Mouse (Mus musculus) cerebellum, adult 11 months (tissue): Measurements from ENCODE around the gene Mbnl2.

ENCODE experiments used
- DNase-seq: peaks from one replicate; pipeline ENCODE4 v3.0.0; 2022

Mbnl2 gene

DNA sequence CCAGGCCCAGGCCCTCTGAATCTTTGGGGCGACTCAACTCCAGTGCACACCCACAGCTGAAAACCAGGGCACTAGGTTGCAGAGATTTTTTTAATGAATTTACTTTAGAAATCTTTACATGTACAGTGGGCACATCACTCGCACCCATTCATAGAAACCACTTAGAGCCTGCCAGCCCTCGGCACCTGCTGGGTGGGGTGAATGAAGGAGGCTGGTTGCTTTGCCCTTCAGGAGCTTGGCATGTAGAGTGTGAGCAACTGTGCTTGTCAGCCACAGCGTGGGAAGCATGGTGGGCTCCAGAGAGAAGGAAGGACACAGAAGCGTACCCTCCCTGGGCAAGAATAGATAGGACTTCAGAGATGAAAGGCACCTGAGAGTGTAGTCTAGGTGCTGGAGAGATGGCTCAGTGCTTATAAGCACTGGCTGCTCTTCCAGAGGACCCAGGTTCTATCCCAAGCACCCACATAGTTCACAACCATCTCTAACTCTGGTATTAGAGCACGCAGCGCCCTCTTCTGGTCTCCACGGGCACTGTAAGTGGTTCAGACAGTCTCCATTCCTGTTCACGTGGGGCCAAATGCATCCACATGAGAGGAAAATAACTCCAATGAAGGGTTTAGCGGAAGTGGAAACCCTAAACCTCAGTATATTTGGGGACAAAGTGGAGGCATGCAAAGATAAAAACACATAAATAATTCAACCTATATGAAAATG, 114.9 kb downstream of the Mbnl2 start:
- no peak for DNase-seq

- DNase-seq = no peak
Measured at GRCm38 (mm10) chr14:120391701-120392100, 116.2 kb downstream of the Mbnl2 start.

DNA sequence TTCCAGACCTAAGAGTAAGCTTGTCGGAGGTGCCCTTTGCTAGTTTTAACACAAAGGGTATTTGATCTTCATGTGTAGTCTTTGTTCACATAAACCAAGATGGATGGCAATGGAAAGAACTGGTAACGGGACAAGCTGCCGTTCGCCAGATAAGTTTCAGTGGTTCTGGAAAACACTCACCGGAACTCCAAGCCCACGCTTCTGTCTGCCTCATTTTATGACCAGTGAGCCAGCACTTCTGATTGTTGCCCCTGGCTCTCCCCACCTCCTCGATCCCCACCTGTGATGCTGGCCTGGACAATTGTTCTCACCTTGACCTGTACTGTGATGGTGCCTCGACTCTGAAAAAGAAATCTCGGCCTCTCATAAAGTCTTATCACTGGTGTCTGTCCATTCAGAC, 117.0 kb downstream of the Mbnl2 start:
- no peak for DNase-seq

DNA sequence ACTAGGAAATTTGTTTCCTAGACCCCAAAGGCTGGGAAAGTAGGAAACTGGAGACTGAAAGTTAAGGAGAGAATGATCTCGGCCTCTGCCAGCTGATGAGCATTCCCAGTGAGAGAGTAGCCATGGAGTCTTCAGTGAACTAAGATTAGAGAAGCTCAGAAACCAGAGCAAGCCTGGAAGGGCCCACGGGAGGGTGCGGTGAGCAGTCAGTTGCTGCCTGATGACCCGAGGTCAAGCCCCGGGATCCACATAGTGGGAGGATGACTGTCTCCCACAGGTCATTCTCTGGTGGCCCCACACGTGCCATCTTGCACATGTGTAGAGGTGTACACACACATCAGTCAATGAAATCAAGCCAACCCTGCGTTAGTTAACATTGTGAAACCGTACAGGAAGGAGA, 118.0 kb downstream of the Mbnl2 start:
- no peak for DNase-seq

DNA sequence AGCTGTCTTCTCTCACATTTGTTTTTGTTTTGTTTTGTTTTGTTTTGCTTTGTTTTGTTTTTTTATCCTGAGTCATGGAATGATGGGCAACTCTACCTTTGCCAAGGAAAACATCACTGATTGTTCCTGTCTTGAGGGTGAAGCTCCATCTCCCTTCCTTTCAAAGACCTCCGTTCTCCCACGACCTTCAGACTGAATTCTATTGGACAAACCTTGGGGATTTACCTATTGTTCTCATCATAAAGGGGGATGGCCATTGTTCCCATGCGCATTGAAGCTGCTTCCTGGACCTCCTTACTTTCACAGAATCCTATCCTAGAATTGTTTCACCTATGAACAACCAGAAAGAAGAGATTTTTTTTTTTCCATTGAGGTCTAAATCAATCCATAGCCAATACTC, 118.7 kb downstream of the Mbnl2 start:
- DNase-seq = no peak

GRCm38 (mm10) chr14:120394827-120395226, 119.4 kb downstream of the Mbnl2 start:
- no peak for DNase-seq

DNA sequence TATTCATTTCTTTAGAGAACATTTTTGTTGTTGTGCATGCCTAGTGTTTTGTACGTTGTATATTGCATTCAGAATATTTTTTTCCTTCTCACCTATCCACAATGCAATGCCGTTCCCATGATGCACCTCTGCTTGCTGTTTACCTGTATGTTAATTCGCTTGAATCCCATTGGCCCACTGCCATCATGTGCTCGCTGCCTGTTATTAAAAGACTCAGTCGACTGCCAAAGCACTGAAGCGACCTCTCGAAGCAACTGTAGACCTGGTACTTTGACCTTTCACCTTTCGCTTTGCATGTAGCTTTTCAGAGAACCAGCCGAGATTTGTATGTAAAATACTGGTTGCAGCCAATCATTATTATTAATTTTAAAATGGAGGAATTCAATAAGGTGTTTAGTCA, 120.0 kb downstream of the Mbnl2 start:
- no peak for DNase-seq

- DNase-seq = peak; percentile 72
Measured at GRCm38 (mm10) chr14:120397871-120398647, 122.6 kb downstream of the Mbnl2 start.

GRCm38 (mm10) chr14:120399614-120400013, 124.1 kb downstream of the Mbnl2 start:
- DNase-seq = no peak

DNA sequence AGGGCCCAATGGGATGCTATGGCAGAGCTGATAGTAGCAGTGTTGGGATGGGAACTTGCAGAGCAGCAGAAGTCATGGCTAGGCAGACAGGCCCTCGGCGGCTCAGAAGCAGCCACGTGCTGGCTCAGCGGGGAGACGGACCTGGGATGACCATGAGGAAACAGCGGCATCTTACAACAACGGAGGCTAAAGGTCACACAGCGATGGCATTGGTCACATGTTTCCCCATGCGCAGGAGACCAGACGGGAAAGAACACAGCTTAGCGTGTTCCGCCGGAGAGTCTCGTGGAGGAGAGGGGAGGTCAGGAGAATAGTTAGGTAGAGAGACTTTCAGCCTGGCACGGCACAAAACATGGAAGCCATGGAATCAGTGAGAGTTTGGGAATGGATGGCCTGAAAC, 125.7 kb downstream of the Mbnl2 start:
- DNase-seq = no peak

DNA sequence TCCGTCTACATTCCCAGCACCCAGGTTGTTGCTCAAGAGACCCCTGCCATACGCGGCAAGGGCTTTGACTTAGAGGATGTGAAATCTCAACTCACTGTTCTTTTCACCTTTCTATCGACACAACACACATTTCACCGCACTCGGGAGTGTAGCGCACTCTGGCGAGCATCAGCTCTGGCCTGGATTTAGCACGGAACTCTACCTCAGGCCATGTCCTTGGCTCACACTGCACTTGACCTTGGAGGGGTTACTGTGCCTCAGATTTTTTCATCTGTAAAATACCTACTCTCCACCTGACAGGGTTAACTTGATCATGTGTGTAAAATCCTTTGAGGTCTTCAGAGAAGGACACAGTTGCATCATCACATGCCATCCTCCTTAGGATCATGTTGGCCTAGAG, 127.2 kb downstream of the Mbnl2 start:
- DNase-seq = no peak

- no peak for DNase-seq
Measured at GRCm38 (mm10) chr14:120404364-120404763, 128.9 kb downstream of the Mbnl2 start.

DNA sequence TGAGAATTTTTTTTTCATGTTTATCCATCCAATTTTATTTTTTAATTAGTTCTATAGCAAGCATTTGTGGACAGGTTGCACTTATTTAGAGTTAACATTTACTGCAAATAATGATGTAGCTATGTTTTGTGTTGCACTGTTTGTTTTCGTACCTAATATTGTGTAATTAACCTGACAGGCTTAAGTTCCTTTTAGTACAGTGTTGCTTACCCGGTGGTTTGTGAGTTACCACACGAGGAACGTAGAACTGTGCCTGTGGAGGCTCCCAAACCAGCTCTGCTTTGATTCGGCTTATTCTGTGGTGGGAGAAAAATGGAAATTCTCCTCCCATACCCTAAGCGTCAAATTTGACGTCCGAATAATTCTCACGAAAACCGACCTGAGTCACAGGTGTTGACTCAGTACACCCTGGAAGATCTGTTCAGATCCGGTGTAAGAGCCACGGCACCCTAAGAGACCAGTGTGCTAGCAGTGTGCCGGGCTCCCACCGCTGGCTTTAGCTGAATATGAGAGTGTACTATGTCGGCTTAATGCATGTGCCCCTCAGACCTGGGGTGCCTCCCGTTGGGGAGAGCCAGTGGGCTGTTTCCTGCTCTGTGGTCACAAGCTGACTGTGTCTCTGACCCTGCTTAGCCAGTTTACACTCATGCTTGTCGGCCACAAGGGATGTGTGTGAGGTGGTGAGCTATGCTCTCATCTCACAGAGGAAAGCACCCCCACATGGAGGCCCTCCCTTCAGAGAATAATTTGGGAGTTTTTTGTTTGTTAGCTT, 129.5 kb downstream of the Mbnl2 start:
- no peak for DNase-seq

DNA sequence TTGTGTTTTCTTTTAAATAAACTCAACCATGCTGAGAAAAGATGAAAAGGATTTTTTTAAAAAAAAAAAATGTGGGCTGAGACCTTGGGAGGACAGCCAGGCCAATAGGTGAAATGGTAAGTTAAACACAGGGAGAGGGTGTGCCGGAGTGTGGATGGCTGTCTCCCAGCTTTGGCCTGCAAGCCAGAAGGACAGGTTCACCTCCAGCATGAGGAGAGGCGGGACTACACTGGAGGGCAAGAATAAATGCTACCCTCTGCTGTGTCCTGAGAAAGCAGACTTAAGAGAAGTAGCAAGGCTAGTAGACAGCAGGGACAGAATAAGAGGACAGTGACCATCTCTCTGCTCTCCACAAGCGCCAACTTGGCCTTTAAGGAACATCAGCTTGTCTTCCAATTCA, 130.1 kb downstream of the Mbnl2 start:
- DNase-seq = no peak

DNA sequence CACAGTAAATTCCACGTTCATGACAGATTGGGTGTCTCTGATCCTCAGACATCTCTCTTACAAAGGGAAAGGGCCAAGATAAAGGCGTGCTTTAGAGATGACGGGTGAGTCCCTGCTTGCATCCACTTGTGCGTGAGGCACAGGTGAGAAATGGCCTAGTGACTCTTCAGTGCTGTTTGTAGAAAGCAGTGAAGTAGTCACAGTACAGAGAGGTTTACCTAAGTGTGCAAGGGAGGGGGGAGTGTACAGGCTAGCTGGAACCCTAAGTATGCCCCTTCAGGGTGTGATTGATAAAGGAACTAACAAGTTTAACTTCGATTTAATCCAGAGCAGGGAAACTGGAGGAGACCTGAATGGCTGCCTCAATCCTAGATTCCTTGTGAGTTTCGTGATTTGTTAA, 130.8 kb downstream of the Mbnl2 start:
- no peak for DNase-seq

DNA sequence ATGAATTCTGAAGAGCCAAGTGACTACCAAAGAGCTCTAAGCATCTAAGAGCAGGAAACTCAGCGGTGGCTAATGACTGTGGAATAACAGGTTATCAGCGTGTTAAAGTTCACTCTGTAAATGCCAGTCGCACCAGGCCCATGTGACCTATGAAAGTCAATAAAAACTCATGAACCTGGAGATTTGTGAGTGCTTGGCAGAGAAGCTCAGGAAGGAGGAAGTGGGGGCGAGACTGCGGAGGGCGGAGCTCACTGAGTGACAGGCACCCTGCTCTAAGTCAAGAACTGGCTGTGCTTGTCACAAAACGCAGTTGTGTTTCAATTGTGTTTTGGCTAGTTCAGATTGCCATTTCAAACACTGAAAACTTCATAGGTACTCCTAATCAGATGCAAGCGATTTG, 131.4 kb downstream of the Mbnl2 start:
- DNase-seq = no peak

DNA sequence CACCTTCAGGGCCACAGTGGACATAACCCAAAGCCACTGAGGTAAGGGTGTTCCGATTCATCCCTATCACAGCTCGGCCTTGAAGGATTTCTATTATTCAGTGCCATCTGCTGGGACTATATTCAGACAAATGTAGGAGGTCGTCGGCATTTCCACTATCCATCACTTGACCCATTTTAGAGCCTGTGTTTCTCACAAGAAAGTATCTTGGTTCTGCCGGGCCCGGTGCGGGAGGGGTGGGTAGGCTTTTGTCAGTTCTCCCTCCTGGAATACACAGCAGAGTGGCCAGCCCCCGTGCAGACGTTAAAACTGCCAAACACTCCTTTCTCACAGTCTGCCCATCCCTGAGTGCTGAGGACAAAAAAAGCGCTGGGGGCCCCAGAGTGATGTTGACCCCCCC, 134.4 kb downstream of the Mbnl2 start:
- DNase-seq = no peak

DNA sequence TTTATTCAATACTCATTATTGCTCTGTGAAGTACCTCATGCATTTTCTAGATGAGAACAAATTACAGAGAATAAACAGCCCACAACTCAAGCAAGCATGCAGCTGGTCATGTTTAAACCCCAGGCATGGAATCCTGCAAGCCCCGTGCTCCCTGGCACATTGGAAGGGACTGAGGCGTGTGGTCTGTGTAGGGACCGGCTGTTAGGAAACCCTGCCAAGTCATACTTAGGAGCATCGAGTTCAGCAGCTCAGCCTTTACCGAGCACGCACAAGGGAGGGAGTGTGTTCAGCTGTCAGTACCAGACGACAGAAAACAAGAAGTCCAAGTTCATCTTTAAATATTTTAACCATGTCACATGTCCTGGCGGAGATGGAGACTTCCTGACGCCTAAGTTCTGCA, 141.4 kb downstream of the Mbnl2 start:
- no peak for DNase-seq

DNA sequence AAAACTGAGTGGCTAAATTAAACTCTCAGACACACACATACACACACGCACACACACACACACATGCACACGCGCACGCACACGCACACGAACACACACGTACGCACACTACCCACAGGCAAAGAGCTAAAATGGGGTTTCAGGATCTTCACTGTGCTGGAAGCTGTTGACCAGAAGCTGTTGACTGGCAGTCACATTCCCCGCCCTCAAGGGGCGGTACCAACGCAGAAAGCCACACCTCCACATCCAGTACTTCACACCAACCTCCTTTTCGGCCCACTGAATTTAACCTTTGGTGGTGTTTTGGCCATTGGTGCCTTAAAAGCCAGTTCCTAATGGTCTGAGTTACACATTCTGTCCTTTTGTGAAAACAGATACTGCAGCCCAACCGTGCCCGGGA, 143.5 kb downstream of the Mbnl2 start:
- no peak for DNase-seq

DNA sequence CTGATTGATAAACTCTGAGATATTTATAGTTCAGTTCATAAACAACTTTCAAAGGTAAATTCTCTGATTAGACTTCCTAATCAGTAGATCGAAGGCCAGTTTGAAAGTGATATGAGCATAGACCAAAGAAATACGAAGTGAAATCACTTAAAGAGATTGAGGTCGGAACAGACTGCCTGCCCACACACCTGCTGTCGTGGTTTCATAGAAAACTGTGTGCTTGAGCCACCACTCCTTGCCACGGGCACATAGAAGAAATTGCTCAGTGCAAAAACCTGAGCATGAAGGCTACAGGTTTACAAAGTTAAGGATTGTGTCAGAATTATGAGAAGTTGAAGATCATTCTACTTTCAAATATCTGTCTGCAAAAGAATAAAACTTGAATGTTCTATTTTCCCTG, 153.0 kb downstream of the Mbnl2 start:
- DNase-seq = no peak

DNA sequence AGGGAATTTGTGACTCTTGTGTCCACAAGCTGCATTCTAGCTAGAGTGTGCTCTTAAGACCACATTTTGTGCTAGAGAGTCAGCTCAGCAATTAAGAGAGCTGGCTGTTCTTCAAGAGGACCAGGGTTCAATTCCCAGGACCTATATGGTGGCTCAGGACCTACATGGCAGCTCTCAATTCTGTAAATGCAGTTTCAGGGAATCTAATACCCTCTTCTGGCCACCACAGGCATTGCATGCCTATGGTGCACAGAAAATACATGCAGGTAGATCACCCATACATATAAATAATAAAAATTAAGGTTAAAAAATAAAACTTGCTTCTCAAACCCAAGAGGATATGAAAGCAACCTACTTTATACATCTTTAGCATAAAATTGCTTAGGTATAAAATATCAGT, 157.3 kb downstream of the Mbnl2 start:
- DNase-seq = no peak

DNA sequence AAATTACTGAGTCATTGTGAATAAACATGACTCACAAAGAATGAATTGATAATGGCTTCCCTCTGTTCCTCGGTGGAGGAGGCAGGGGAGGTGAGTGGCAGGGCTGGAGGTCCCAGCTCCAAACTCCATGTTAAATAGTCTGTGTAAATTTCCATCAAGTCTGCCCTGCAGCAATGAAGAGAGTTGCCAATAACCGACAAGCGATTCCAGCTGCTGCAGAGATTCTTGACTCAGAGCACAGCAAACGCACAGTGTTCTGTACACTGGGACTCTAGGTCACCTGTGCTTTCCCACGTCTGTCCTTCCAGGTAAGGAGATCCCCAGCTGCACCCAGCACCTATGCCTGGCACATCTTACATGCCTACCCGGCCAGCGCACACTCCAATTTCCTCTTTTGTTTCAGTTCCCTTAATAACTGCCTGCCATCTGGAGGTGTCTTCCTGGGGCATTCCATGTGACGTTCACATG, 158.5 kb downstream of the Mbnl2 start:
- DNase-seq = no peak

- no peak for DNase-seq
Measured at GRCm38 (mm10) chr14:120434831-120435230, 159.4 kb downstream of the Mbnl2 start.

- no peak for DNase-seq
Measured at GRCm38 (mm10) chr14:120440716-120441115, 165.2 kb downstream of the Mbnl2 start.
